8 mouse cellular contexts compared by ENCODE assay signal in genomic region chr5:38563121-38563520, GRCm38 (mm10). TPM values are rescaled to one million over a fixed set of nuclear protein-coding genes. Genes with fewer than 3 reads are reported as not detected.
DNase-seq lines count a peak whose midpoint lies in the region; ATAC-seq lines count a peak whose summit lies in the region.

Gene Wdr1, minus strand, starts transcription at chr5:38563221.

- 76% methylated on average over 2 of the region's 2 CpGs for WGBS in heart, embryonic 10.5 days
- WGBS in midbrain, embryonic 16.5 days = 83% methylated on average over 2 of the region's 2 CpGs

- H3K9ac ChIP-seq in midbrain, embryonic 16.5 days (ENCODE audit: low read depth, low read length) = peak within 1 kb of the TSS; percentile 74

- peaks cover 37% of the 10 kb centered on the region for H3K4me1 ChIP-seq in heart, embryonic 10.5 days
- H3K4me1 ChIP-seq in midbrain, embryonic 16.5 days (ENCODE audit: control insufficient read depth, insufficient read depth, low read length) = peaks cover 34% of the 10 kb centered on the region

- peak within 1 kb of the TSS; percentile 99 for H3K27ac ChIP-seq in heart, embryonic 10.5 days
- H3K27ac ChIP-seq in midbrain, embryonic 16.5 days (ENCODE audit: low read length) = peak within 1 kb of the TSS; percentile 91

- peaks cover 19% of the 10 kb centered on the region for H3K36me3 ChIP-seq in heart, embryonic 10.5 days
- 0 out of 2 replicates have a peak, but pooled peaks cover 4% of the 10 kb centered on the region for H3K36me3 ChIP-seq in midbrain, embryonic 16.5 days (ENCODE audit: control insufficient read depth, insufficient read depth, low read length)

- no peak for DNase-seq in left cerebral cortex, adult 18-20 months (ENCODE audit: low spot score in 2 of 2)
- DNase-seq in left cerebral cortex, adult 9 months (ENCODE audit: low spot score in 2 of 2) = no peak
- DNase-seq in heart, embryonic 10.5 days (ENCODE audit: low spot score) = no peak
- DNase-seq in layer of hippocampus, postnatal 36 days = no peak
- no peak for DNase-seq in right cerebral cortex, postnatal 4 days
- no peak for DNase-seq in embryo, embryonic 9.5 days (ENCODE audit: extremely low spot score)

- H3K27me3 ChIP-seq in heart, embryonic 10.5 days (ENCODE audit: insufficient read depth, poor library complexity, severe bottlenecking) = no peaks in the 10 kb centered on the region
- H3K27me3 ChIP-seq in midbrain, embryonic 16.5 days (ENCODE audit: control insufficient read depth, insufficient read depth, low read depth, low read length) = no peaks in the 10 kb centered on the region

- H3K4me2 ChIP-seq in midbrain, embryonic 16.5 days (ENCODE audit: low read length) = peak within 1 kb of the TSS; percentile 88

- no peak for ATAC-seq in common myeloid progenitor, adult 5-6 weeks (replicated peaks; ENCODE audit: low read depth, poor library complexity, severe bottlenecking)
- no peak for ATAC-seq in midbrain, embryonic 16.5 days

- H3K4me3 ChIP-seq in heart, embryonic 10.5 days = peak within 1 kb of the TSS; percentile 96
- H3K4me3 ChIP-seq in midbrain, embryonic 16.5 days (ENCODE audit: low read depth, low read length) = peak within 1 kb of the TSS; percentile 96

- H3K9me3 ChIP-seq in heart, embryonic 10.5 days = no peaks in the 10 kb centered on the region
- no peaks in the 10 kb centered on the region for H3K9me3 ChIP-seq in midbrain, embryonic 16.5 days (replicated peaks; ENCODE audit: control insufficient read depth, low read length, poor library complexity, severe bottlenecking)

RNA-seq across cellular contexts. Expression of gene Wdr1, which starts in this region (rescaled TPM):
- 100 to 1,000 TPM; 150 to 157 TPM for total RNA-seq in left cerebral cortex, adult 18-20 months (2021)
- total RNA-seq in common myeloid progenitor, adult 5-6 weeks (2017) = 158 and 166 TPM in 2 replicates
- 243 and 286 TPM in 2 replicates for polyA plus RNA-seq in heart, embryonic 10.5 days (2016; fragmentation: Nextera tagmentation; extraction: Ambion mirVana)
- total RNA-seq in layer of hippocampus, postnatal 36 days (2021) = 100 to 1,000 TPM; 200 to 210 TPM
- 217 and 221 TPM in 2 replicates for polyA plus RNA-seq in midbrain, embryonic 16.5 days (2015; fragmentation: Nextera tagmentation; extraction: Ambion mirVana)
